Mouse (Mus musculus): Measurements from ENCODE around the gene Tmprss3. TPM values are rescaled to one million over a fixed set of nuclear protein-coding genes. Genes with fewer than 3 reads are reported as not detected.

Gene Tmprss3
- polyA plus RNA-seq, 2 experiments, result 0.13 to 0.39 TPM

GRCm38 (mm10) chr17:31144040-31145037 lies 54.4 kb downstream of the Tmprss3 start, which contains the start of gene Tff2:
Tff2 (minus strand) TSS chr17:31144282.
- no peak for TF ChIP-seq EP300 (IDR thresholded peaks at IDR 0.05; ENCODE audit: low read depth)
- no peak for TF ChIP-seq CTCF (IDR thresholded peaks at IDR 0.05; ENCODE audit: low read depth)
- Histone ChIP-seq H3K4me3 (ENCODE audit: insufficient read depth in 1 of 2, low read depth in 2 of 2, low read length in 2 of 2) (no peak within 1 kb of the TSS), H3K4me1 (replicated peaks; ENCODE audit: control insufficient read depth in 2 of 2, insufficient read depth in 2 of 2, low read length in 1 of 2) (no peaks in the 10 kb centered on the region), H3K9me3 (ENCODE audit: control insufficient read depth, low read length) (no peaks in the 10 kb centered on the region), H3K27ac (no peak within 1 kb of the TSS), H3K4me2 (ENCODE audit: low read depth) (no peak within 1 kb of the TSS), H3K36me3 (replicated peaks; ENCODE audit: control insufficient read depth, insufficient read depth, low read depth) (no peaks in the 10 kb centered on the region), H3K27me3 (ENCODE audit: control insufficient read depth, insufficient read depth, low read length) (no peaks in the 10 kb centered on the region), H3K9ac (replicated peaks) (no peak within 1 kb of the TSS)
- WGBS (ENCODE audit: insufficient replicate concordance), result 58% methylated on average over 15 of the region's 15 CpGs
- ATAC-seq (ENCODE audit: insufficient read depth) (no peak), DNase-seq (ENCODE audit: low read depth in 3 of 3, low spot score in 3 of 3) (no peak)

DNA sequence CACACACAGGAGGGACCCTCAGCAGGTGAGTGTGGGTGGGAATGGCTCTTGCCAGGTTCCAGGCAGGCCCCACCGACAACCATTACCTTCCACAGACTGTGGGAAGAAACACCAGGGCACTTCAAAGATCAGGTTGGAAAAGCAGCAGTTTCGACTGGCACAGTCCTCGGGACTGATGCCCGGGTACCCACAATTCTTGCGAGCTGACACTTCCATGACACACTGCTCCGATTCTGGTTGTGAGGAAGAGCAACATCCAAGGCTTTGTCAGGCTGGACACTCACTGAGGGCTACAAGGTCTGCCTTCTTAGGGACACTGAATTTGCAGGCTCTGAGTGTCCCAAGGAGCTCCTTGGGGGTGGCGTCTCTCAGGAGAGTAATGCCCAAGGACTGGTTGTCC lies 56.7 kb downstream of the Tmprss3 start:
- Histone ChIP-seq H3K27me3 (ENCODE audit: control insufficient read depth, insufficient read depth, low read length) (no peaks in the 10 kb centered on the region), H3K4me2 (ENCODE audit: low read depth) (no peak overlapping the region), H3K4me1 (replicated peaks; ENCODE audit: control insufficient read depth in 2 of 2, insufficient read depth in 2 of 2, low read length in 1 of 2) (no peaks in the 10 kb centered on the region), H3K9ac (replicated peaks) (no peak overlapping the region), H3K9me3 (ENCODE audit: control insufficient read depth, low read length) (no peaks in the 10 kb centered on the region), H3K36me3 (replicated peaks; ENCODE audit: control insufficient read depth, insufficient read depth, low read depth) (no peaks in the 10 kb centered on the region), H3K4me3 (ENCODE audit: insufficient read depth in 1 of 2, low read depth in 2 of 2, low read length in 2 of 2) (no peak overlapping the region), H3K27ac (no peak overlapping the region)
- WGBS (ENCODE audit: insufficient replicate concordance), result 70% methylated on average over 7 of the region's 7 CpGs
- TF ChIP-seq EP300 (IDR thresholded peaks at IDR 0.05; ENCODE audit: low read depth) (no peak), CTCF (IDR thresholded peaks at IDR 0.05; ENCODE audit: low read depth) (no peak)
- ATAC-seq (ENCODE audit: insufficient read depth), result no peak
- no peak for DNase-seq (ENCODE audit: low read depth in 3 of 3, low spot score in 3 of 3)

GRCm38 (mm10) chr17:31138398-31138797 lies 60.4 kb downstream of the Tmprss3 start:
- DNase-seq (ENCODE audit: low read depth in 3 of 3, low spot score in 3 of 3) (peak in 2 of 3 experiments; percentile 40 to 43), ATAC-seq (ENCODE audit: insufficient read depth) (no peak)
- H3K9ac ChIP-seq (replicated peaks), result no peak overlapping the region
- no peaks in the 10 kb centered on the region for H3K36me3 ChIP-seq (replicated peaks; ENCODE audit: control insufficient read depth, insufficient read depth, low read depth)
- H3K9me3 ChIP-seq (ENCODE audit: control insufficient read depth, low read length), result no peaks in the 10 kb centered on the region
- peaks cover 0 to 4% of the 10 kb centered on the region in 2 experiments; a peak in 1 of 4 replicates for H3K4me1 ChIP-seq (replicated peaks; ENCODE audit: control insufficient read depth in 2 of 2, insufficient read depth in 2 of 2, low read length in 1 of 2)
- TF ChIP-seq EP300 (IDR thresholded peaks at IDR 0.05; ENCODE audit: low read depth) (no peak), CTCF (IDR thresholded peaks at IDR 0.05; ENCODE audit: low read depth) (peak; percentile 86)
- no peaks in the 10 kb centered on the region for H3K27me3 ChIP-seq (ENCODE audit: control insufficient read depth, insufficient read depth, low read length)
- WGBS (ENCODE audit: insufficient replicate concordance), result 13% methylated on average over 5 of the region's 5 CpGs
- H3K27ac ChIP-seq, result no peak overlapping the region
- no peak overlapping the region for H3K4me3 ChIP-seq (ENCODE audit: insufficient read depth in 1 of 2, low read depth in 2 of 2, low read length in 2 of 2)
- H3K4me2 ChIP-seq (ENCODE audit: low read depth), result no peak overlapping the region

DNA sequence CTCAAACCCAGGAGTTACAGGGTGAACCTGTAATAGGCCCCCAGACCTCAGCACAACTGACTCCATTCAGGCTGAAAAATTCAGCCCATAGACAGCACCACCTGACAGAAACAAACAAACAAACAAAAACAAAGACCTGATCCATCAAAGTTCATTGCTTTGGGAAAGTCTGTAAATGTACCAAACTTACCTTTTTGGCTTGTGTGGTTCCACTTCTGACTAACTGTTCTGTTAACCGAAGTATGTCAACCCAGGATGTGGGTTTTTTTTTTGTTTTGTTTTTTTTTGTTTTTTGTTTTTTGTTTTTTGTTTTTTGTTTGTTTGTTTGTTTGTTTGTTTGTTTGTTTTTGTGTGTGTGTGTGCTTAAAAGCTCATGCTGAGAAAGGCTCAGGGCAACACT lies 62.0 kb downstream of the Tmprss3 start:
- no peak overlapping the region for H3K27ac ChIP-seq
- ATAC-seq (ENCODE audit: insufficient read depth), result no peak
- TF ChIP-seq CTCF (IDR thresholded peaks at IDR 0.05; ENCODE audit: low read depth) (no peak), EP300 (IDR thresholded peaks at IDR 0.05; ENCODE audit: low read depth) (no peak)
- whole genome bisulfite sequencing (ENCODE audit: insufficient replicate concordance), result 51% methylated on average over 1 of the region's 1 CpGs
- no peaks in the 10 kb centered on the region for H3K36me3 ChIP-seq (replicated peaks; ENCODE audit: control insufficient read depth, insufficient read depth, low read depth)
- no peak overlapping the region for H3K9ac ChIP-seq (replicated peaks)
- no peaks in the 10 kb centered on the region for H3K9me3 ChIP-seq (ENCODE audit: control insufficient read depth, low read length)
- no peak overlapping the region for H3K4me3 ChIP-seq (ENCODE audit: insufficient read depth in 1 of 2, low read depth in 2 of 2, low read length in 2 of 2)
- no peak for DNase-seq (ENCODE audit: low read depth in 3 of 3, low spot score in 3 of 3)
- H3K4me1 ChIP-seq (replicated peaks; ENCODE audit: control insufficient read depth in 2 of 2, insufficient read depth in 2 of 2, low read length in 1 of 2), result peaks cover 0 to 4% of the 10 kb centered on the region in 2 experiments; a peak in 1 of 4 replicates
- H3K4me2 ChIP-seq (ENCODE audit: low read depth), result no peak overlapping the region
- H3K27me3 ChIP-seq (ENCODE audit: control insufficient read depth, insufficient read depth, low read length), result no peaks in the 10 kb centered on the region

DNA sequence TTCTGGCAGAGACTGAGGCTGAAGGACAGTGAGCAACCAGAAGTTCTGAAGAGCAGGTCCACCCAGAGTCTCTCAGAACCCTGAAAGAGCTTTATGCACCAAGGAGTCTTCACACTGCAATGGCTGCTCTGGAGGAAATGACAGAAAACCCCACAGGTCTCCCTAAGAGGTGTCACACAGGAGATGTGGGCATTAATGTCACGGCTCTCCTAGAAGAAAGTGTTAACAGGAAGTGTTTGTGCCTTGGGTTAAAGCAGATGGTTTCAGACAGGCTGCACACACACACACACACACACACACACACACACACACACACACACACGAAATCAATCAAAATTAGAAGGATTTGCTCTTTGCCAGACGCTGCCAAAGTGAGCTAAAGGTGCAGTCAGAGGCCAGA lies 62.5 kb downstream of the Tmprss3 start:
- Histone ChIP-seq H3K27me3 (ENCODE audit: control insufficient read depth, insufficient read depth, low read length) (no peaks in the 10 kb centered on the region), H3K4me2 (ENCODE audit: low read depth) (no peak overlapping the region), H3K9me3 (ENCODE audit: control insufficient read depth, low read length) (no peaks in the 10 kb centered on the region), H3K4me3 (ENCODE audit: insufficient read depth in 1 of 2, low read depth in 2 of 2, low read length in 2 of 2) (no peak overlapping the region), H3K9ac (replicated peaks) (no peak overlapping the region), H3K4me1 (replicated peaks; ENCODE audit: control insufficient read depth in 2 of 2, insufficient read depth in 2 of 2, low read length in 1 of 2) (peaks cover 0 to 4% of the 10 kb centered on the region in 2 experiments; a peak in 1 of 4 replicates), H3K36me3 (replicated peaks; ENCODE audit: control insufficient read depth, insufficient read depth, low read depth) (no peaks in the 10 kb centered on the region), H3K27ac (no peak overlapping the region)
- TF ChIP-seq EP300 (IDR thresholded peaks at IDR 0.05; ENCODE audit: low read depth) (no peak), CTCF (IDR thresholded peaks at IDR 0.05; ENCODE audit: low read depth) (no peak)
- WGBS (ENCODE audit: insufficient replicate concordance), result 31% methylated on average over 3 of the region's 3 CpGs
- ATAC-seq (ENCODE audit: insufficient read depth), result no peak
- no peak for DNase-seq (ENCODE audit: low read depth in 3 of 3, low spot score in 3 of 3)
